Mouse (Mus musculus): ENCODE measurements at regions not wholly inside any gene's neighbourhood (a gene's known extent, or its start where the extent isn't known, plus 50 kb on each side); places are given as distances from the start of the nearest gene placed in this dataset.

DNA sequence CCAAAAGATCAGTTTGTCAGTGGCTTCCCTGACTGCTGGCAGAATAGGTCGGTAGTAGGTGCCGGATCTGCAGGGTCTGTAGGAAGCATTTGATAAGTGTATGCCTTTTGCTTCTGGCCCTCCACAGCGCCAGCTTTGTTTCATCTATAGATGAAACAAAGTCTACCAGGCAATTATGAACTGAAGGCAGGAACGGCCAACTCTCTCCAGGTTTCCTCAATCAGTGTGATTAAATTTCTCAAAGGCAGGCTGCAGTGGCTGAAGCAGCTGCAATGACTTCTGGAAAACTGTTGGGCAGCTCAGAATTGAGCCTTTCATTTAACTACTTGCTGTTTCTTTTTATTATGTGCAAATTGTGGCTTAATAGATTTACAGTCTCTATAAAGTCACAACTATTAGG, 1526.1 kb downstream of the 4930444P10Rik start:
- Histone ChIP-seq H3K9ac (ENCODE audit: control insufficient read depth, low read depth, low read length, poor library complexity, severe bottlenecking) (no peak overlapping the region), H3K36me3 (ENCODE audit: control insufficient read depth in 1 of 2, insufficient read depth in 2 of 2, low read length in 2 of 2) (no peaks in the 10 kb centered on the region)
- no peak for DNase-seq (ENCODE audit: low read depth, low spot score)

DNA sequence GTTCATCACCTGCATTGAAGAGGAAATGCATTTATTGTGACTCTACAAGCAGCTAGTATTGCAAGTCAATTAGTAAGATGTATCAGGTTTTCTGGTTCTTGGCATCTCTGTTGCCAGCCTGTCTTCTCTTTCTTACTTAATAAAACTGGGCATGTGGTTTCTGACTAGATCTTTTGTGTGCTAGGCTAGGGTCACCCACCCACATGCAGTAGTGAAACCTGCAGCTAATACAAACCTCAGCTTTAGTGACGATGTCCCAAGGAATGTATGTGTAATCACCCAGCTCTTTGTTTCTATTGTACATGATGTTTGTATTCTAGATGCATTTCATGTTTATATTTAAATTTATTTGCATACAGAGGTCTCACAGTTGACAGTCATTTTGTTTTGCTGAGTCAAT, 1526.7 kb downstream of the 4930444P10Rik start:
- no peak for TF ChIP-seq GATA1 (IDR thresholded peaks at IDR 0.05; ENCODE audit: low read depth, low read length)
- no peak for TF ChIP-seq MEF2A (IDR thresholded peaks at IDR 0.05; ENCODE audit: extremely low read depth, insufficient replicate concordance, low read depth, low read length, poor library complexity, severe bottlenecking)
- no peak for TF ChIP-seq ZKSCAN1 (IDR thresholded peaks at IDR 0.05; ENCODE audit: low read depth, low read length)
- TF ChIP-seq JUND (IDR thresholded peaks at IDR 0.05; ENCODE audit: low read depth, low read length), result no peak
- no peak for TF ChIP-seq ZNF384 (IDR thresholded peaks at IDR 0.05; ENCODE audit: low read depth, low read length)
- TF ChIP-seq CTCF (IDR thresholded peaks at IDR 0.05 in 2 of 3, conservative IDR thresholded peaks at IDR 0.05 in 1 of 3; ENCODE audit: control insufficient read depth in 1 of 3, insufficient read depth in 1 of 3, low read depth in 2 of 3, low read length in 3 of 3, poor library complexity in 1 of 3, severe bottlenecking in 1 of 3), result no peak
- no peaks in the 10 kb centered on the region for H3K79me2 ChIP-seq (ENCODE audit: control insufficient read depth, insufficient read depth, low read length, poor library complexity)

More for the DNA sequence above, 1526.1 kb downstream of the 4930444P10Rik start:
- Histone ChIP-seq H3K27me3 (ENCODE audit: control insufficient read depth in 1 of 2, insufficient read depth in 2 of 2, low read length in 2 of 2) (no peaks in the 10 kb centered on the region), H3K27ac (ENCODE audit: control insufficient read depth, low read depth, low read length) (no peak overlapping the region), H3K4me3 (ENCODE audit: control insufficient read depth in 1 of 2, insufficient read depth in 1 of 2, low read depth in 2 of 2, low read length in 2 of 2) (no peak overlapping the region), H3K4me1 (ENCODE audit: control insufficient read depth in 1 of 2, insufficient read depth in 2 of 2, low read length in 2 of 2) (no peaks in the 10 kb centered on the region), H3K9me3 (replicated peaks; ENCODE audit: insufficient read depth, low read length) (no peaks in the 10 kb centered on the region), H3K79me2 (ENCODE audit: control insufficient read depth, insufficient read depth, low read length, poor library complexity) (no peaks in the 10 kb centered on the region)
- TF ChIP-seq ZMIZ1 (IDR thresholded peaks at IDR 0.05; ENCODE audit: low read depth, low read length), result no peak

More for the DNA sequence above, 1526.7 kb downstream of the 4930444P10Rik start:
- Histone ChIP-seq H3K9me3 (replicated peaks; ENCODE audit: insufficient read depth, low read length) (no peaks in the 10 kb centered on the region), H3K27ac (ENCODE audit: control insufficient read depth, low read depth, low read length) (no peak overlapping the region), H3K36me3 (ENCODE audit: control insufficient read depth in 1 of 2, insufficient read depth in 2 of 2, low read length in 2 of 2) (no peaks in the 10 kb centered on the region), H3K4me1 (ENCODE audit: control insufficient read depth in 1 of 2, insufficient read depth in 2 of 2, low read length in 2 of 2) (no peaks in the 10 kb centered on the region), H3K4me3 (ENCODE audit: control insufficient read depth in 1 of 2, insufficient read depth in 1 of 2, low read depth in 2 of 2, low read length in 2 of 2) (no peak overlapping the region), H3K9ac (ENCODE audit: control insufficient read depth, low read depth, low read length, poor library complexity, severe bottlenecking) (no peak overlapping the region), H3K27me3 (ENCODE audit: control insufficient read depth in 1 of 2, insufficient read depth in 2 of 2, low read length in 2 of 2) (no peaks in the 10 kb centered on the region)
- no peak for DNase-seq (ENCODE audit: low read depth, low spot score)

Measured in MEL (cell line).